Mouse (Mus musculus) intestine, postnatal 0 days (tissue): ENCODE results near the gene Fbxo7. TPM values are rescaled to one million over a fixed set of nuclear protein-coding genes. Genes with fewer than 3 reads are reported as not detected.
A peak's percentile ranks its signal among the peaks of the same experiment; 100 is the strongest.

ENCODE experiments used
- ATAC-seq: fragments of 200-750 bp; cut with Nextera tagmentation; 2 replicates; pipeline ENCODE4 v1.8.0; 2017; ENCODE audit warnings: mild to moderate bottlenecking, moderate TSS enrichment, moderate library complexity
- H3K27ac ChIP-seq: fragments of 300-500 bp; sonication (generic); 2 replicates; pipeline ENCODE4 v1.5.1; 2014; ENCODE audit warnings: mild to moderate bottlenecking, low read depth, low read length, moderate library complexity
- H3K27me3 ChIP-seq: fragments of 300-500 bp; sonication (generic); replicated peaks from 2 replicates; pipeline ENCODE4 v1.6.1; 2014; ENCODE audit warnings: low read length, mixed read lengths; ENCODE audit not compliant: control insufficient read depth, insufficient read depth
- H3K36me3 ChIP-seq: fragments of 300-500 bp; sonication (generic); 2 replicates; pipeline ENCODE4 v1.6.1; 2014; ENCODE audit warnings: mild to moderate bottlenecking, moderate library complexity; ENCODE audit not compliant: control insufficient read depth, insufficient read depth
- H3K4me1 ChIP-seq: fragments of 300-500 bp; sonication (generic); replicated peaks from 2 replicates; pipeline ENCODE4 v1.6.1; 2014; ENCODE audit warnings: antibody characterized with exemption, low read length, mixed read lengths; ENCODE audit not compliant: control insufficient read depth, insufficient read depth
- H3K4me2 ChIP-seq: fragments of 300-500 bp; sonication (generic); replicated peaks from 2 replicates; pipeline ENCODE4 v1.6.1; 2014; ENCODE audit warnings: low read depth, mild to moderate bottlenecking, moderate library complexity
- H3K4me3 ChIP-seq: fragments of 300-500 bp; sonication (generic); 2 replicates; pipeline ENCODE4 v1.5.1; 2014; ENCODE audit warnings: low read depth, low read length
- H3K9ac ChIP-seq: fragments of 300-500 bp; sonication (generic); 2 replicates; pipeline ENCODE4 v1.6.1; 2014; ENCODE audit warnings: mild to moderate bottlenecking, low read depth, low read length
- H3K9me3 ChIP-seq: fragments of 300-500 bp; sonication (generic); 2 replicates; pipeline ENCODE4 v1.6.1; 2016; ENCODE audit warnings: mixed run types; ENCODE audit not compliant: control insufficient read depth
- CTCF ChIP-seq: sonication (generic); IDR thresholded peaks from 2 replicates; pipeline ENCODE4 v1.5.1; 2016; ENCODE audit warnings: low read depth, mild to moderate bottlenecking, control low read depth, antibody characterized with exemption, moderate library complexity
- WGBS: fragments of 180-500 bp; shearing (Covaris S2); extraction: QIAGEN DNeasy Blood & Tissue Kit; methylation state at CpG from one replicate; pipeline ENCODE4 v1.1.7; 2014; 5-methylcytosine and 5-hydroxymethylcytosine counted together
- polyA plus RNA-seq: library from polyadenylated mRNA; unstranded; fragments of >200 nt; fragmentation: Nextera tagmentation; extraction: Ambion mirVana; gene quantifications from 2 replicates; pipeline ENCODE4 v1.2.1, GENCODE M21; 2015

Gene Fbxo7
- polyA plus RNA-seq, 1 experiment from 2014 or later = 28.6 TPM

DNA sequence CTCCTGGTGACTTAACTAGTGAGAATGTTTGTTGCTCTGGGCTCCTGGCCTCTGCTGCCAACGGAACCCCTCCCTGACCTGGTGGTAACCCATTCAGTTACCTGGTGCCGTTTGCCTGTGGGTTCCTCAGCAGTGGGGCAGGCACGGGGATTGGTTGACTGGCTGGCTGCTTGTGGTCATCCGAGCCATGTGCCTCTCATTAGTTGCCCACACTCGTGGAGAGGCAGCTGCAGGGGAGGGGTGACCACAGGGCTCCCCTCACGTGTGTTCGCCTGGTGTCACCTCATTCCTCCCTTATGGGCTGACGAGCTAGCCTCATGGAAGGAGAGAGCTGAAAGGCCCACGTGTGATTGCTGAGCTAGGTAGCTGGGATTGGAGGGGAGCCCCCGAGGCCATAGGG lies 46.1 kb downstream of the Fbxo7 start:
- H3K4me1 ChIP-seq = no peaks in the 10 kb centered on the region
- H3K4me3 ChIP-seq = no peak overlapping the region
- H3K9ac ChIP-seq = no peak overlapping the region
- H3K9me3 ChIP-seq = no peaks in the 10 kb centered on the region
- no peaks in the 10 kb centered on the region for H3K36me3 ChIP-seq
- ATAC-seq = no peak
- no peaks in the 10 kb centered on the region for H3K27me3 ChIP-seq
- H3K27ac ChIP-seq = no peak overlapping the region
- TF ChIP-seq CTCF = no peak
- H3K4me2 ChIP-seq = no peak overlapping the region
- 83% methylated on average over 10 of the region's 10 CpGs for WGBS

DNA sequence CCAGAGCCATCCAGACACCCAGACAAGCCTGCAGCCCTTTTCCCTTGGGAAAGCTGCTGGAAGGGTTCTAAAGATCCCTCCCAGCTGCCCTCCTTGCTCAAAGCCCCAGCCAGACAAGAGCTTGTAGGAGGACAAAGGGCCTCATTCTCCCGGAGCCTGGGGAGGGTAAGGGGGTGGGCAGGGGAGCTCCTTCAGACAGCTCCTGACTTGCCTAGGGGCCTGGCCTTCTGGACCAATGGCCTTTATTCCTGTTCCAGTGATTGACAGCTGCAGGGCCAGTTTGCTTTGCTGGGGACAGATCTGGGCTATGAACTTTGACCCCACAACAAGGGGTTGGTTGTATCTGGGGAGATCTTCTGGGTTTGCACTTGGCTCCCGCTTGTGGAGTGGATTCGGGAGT lies 47.6 kb downstream of the Fbxo7 start:
- Histone ChIP-seq H3K9me3 (no peaks in the 10 kb centered on the region), H3K27ac (no peak overlapping the region), H3K4me1 (no peaks in the 10 kb centered on the region), H3K9ac (no peak overlapping the region), H3K4me3 (no peak overlapping the region), H3K4me2 (no peak overlapping the region), H3K27me3 (no peaks in the 10 kb centered on the region), H3K36me3 (no peaks in the 10 kb centered on the region)
- no peak for ATAC-seq
- TF ChIP-seq CTCF = no peak
- 38% methylated on average over 3 of the region's 3 CpGs for WGBS

DNA sequence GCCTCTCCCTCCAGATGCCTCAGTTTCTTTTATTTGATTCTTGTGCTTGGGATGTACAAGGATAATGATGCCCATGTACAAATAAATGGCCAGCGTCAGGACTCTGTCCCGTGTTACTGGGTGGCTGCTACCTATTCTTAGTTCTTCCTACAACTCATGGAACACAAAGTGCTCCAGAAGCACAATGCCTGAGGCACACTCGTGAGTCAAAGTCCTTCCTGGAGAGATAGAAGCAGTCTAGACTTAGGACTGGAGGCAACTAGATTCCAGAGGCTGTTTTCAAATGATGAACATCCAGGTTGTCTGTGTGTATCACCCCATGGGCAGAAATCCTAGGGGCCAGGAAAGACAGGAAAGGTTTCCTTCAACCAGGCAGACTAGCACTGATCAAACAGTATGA lies 49.0 kb downstream of the Fbxo7 start:
- TF ChIP-seq CTCF = no peak
- H3K9me3 ChIP-seq = no peaks in the 10 kb centered on the region
- H3K4me3 ChIP-seq = no peak overlapping the region
- H3K4me1 ChIP-seq = no peaks in the 10 kb centered on the region
- no peak overlapping the region for H3K4me2 ChIP-seq
- no peaks in the 10 kb centered on the region for H3K27me3 ChIP-seq
- no peak for ATAC-seq
- 67% methylated on average over 3 of the region's 3 CpGs for WGBS
- no peak overlapping the region for H3K27ac ChIP-seq
- H3K36me3 ChIP-seq = no peaks in the 10 kb centered on the region
- H3K9ac ChIP-seq = no peak overlapping the region

DNA sequence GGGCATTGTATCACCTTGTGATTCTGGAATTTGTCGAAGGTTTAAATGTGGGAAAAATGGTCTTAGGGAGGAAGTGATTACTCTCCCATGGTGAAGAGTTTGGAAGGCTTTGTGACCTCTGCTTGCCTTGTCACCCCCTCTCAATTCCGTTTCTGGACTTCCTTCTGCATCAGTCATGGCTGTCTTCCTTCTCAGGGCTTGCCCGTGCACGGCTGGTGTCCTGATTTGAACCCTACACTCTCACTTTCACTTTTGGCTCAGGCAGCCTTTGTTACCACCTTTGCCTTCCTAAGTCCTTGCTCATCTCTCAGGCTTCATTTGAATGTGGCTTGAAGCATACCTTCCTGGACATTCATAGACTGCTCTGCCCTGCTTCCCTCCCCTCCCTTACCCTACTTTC lies 52.4 kb downstream of the Fbxo7 start:
- H3K36me3 ChIP-seq = no peaks in the 10 kb centered on the region
- no peak overlapping the region for H3K9ac ChIP-seq
- no peak for ATAC-seq
- H3K4me3 ChIP-seq = no peak overlapping the region
- TF ChIP-seq CTCF = no peak
- no peak overlapping the region for H3K4me2 ChIP-seq
- H3K27ac ChIP-seq = no peak overlapping the region
- H3K9me3 ChIP-seq = no peaks in the 10 kb centered on the region
- H3K27me3 ChIP-seq = no peaks in the 10 kb centered on the region
- WGBS = 64% methylated on average over 4 of the region's 4 CpGs
- H3K4me1 ChIP-seq = no peaks in the 10 kb centered on the region

DNA sequence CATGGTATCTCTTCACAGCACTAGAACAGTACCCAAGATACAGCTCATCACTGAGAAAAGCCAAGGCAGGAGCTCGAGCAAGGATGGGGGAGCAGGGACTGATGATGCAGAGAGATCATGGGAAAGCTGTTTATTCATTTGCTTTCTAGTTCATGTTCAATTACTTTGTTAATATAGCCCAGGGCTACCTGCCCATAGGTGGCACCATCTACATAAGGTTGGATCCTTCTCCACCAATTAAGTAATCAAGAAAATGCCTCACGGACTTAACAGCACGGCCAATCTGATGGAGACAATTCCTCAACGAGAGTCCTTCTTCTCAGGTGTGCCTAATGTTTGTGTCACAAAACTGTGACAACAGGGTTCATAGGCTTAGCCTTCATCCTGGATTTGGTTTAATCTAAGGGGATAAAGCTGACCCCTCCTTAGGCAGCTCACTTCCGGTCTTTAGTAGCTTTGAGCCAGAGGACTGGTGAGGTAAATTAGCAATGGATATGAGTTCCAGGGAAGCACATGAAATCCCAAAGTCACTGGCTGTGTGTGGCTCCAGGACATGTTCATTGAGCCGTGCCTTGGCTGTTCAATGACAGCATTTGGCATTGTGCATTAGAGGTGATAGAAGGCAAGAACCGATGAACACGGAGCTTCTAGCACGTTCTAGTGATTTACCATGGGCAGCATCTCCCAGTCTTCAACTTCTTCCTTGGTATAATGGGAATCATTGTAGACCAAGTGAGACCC lies 53.4 kb downstream of the Fbxo7 start:
- Histone ChIP-seq H3K4me2 (no peak overlapping the region), H3K36me3 (no peaks in the 10 kb centered on the region), H3K9ac (no peak overlapping the region), H3K4me1 (no peaks in the 10 kb centered on the region), H3K9me3 (no peaks in the 10 kb centered on the region), H3K4me3 (no peak overlapping the region), H3K27ac (no peak overlapping the region), H3K27me3 (no peaks in the 10 kb centered on the region)
- TF ChIP-seq CTCF = peak; percentile 62
- ATAC-seq = no peak
- WGBS = 83% methylated on average over 9 of the region's 9 CpGs

DNA sequence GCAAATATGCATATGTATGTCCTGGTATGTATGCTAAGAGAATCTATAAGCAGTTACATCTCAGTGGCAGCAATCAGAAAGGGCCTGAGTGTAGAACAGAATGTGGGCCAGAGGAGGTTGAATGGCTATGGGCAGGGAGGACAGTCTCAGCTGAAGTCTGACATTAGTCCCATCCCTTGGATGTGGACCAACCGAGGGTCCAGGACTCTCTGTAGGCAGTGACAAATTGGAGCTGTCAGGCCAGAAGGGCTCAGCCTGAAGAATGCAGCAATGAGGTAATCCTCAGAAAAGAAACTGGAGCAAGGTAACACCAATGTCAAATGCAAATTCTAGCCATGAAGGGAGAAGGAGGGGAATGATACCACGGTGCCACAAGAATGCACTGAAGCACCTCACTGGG lies 55.5 kb downstream of the Fbxo7 start:
- WGBS = 69% methylated on average over 2 of the region's 2 CpGs
- Histone ChIP-seq H3K9me3 (no peaks in the 10 kb centered on the region), H3K9ac (no peak overlapping the region), H3K4me1 (no peaks in the 10 kb centered on the region), H3K4me2 (no peak overlapping the region), H3K27me3 (no peaks in the 10 kb centered on the region), H3K27ac (no peak overlapping the region), H3K36me3 (no peaks in the 10 kb centered on the region), H3K4me3 (no peak overlapping the region)
- no peak for TF ChIP-seq CTCF
- ATAC-seq = no peak
